17 mouse cellular contexts compared by ENCODE assay signal in the genomic region with DNA sequence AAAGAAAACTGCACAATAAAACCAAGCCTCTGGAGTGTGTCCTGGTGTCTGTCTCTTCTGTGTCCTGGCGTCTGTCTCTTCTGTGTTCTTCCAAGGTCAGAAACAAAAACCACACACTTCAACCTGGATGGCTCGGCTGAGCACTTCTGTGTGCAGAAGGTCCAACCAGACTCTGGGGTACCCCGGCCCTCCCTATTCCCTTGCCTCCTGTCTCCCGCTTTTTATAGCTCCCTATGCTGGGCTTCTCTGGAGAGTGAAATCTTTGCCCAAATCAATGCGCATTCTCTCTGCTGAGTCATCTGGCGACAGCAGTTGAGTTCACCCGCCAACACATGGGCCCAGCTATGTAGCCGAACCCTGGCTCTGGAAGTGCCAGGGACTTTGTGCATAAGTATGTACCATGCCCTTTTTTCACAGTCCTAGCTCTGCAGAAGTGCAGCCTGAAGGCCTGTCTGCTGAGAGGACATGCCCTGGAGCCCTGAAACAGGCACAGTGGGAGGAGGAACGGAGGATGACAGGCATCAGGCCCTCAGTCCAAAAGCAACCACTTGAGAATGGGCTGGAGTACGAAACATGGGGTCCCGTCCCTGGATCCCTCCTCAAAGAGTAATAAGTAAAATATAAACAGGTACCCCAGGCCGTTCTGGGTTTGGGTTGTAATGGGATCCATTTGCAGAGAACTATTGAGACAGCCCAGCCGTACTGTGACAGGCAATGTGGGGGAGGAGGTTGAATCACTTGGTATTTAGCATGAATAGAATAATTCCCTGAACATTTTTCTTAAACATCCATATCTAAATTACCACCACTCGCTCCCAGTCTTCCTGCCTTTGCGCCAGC. TPM values are rescaled to one million over a fixed set of nuclear protein-coding genes. Genes with fewer than 3 reads are reported as not detected.
DNase-seq lines count a peak whose midpoint lies in the region; ATAC-seq and TF ChIP-seq lines count a peak whose summit lies in the region.
"Had no signal": no experiment of that assay in that cellular context is flagged by ENCODE, and none has a peak within 500 bp of the region (broad histone marks: within the 10 kb centered on the region; RNA-seq: fewer than 3 reads in every experiment).

No protein-coding gene starts in this region.

- no peak for ATAC-seq in kidney, embryonic 15.5 days (replicated peaks; ENCODE audit: low FRiP score)
- no peak for ATAC-seq in liver, postnatal 0 days
- ATAC-seq: forebrain, embryonic 14.5 days; intestine, embryonic 16.5 days; midbrain, embryonic 13.5 days had no signal

- H3K9ac ChIP-seq in kidney, embryonic 15.5 days = no peak overlapping the region
- no peak overlapping the region for H3K9ac ChIP-seq in liver, postnatal 0 days (replicated peaks)
- H3K9ac ChIP-seq: midbrain, embryonic 13.5 days had no signal

- H3K4me1 ChIP-seq in kidney, embryonic 15.5 days = peaks cover 28% of the 10 kb centered on the region
- 0 out of 2 replicates have a peak, but pooled peaks cover 2% of the 10 kb centered on the region for H3K4me1 ChIP-seq in liver, postnatal 0 days (ENCODE audit: insufficient read depth)

- TF ChIP-seq CTCF in liver, postnatal 0 days (IDR thresholded peaks at IDR 0.05; ENCODE audit: low read depth) = no peak

- intact Hi-C loops in left cerebral cortex, postnatal 25 days (cut with DNase I) = no loop called here

- no peaks in the 10 kb centered on the region for H3K9me3 ChIP-seq in kidney, embryonic 15.5 days (replicated peaks)
- H3K9me3 ChIP-seq in liver, postnatal 0 days (ENCODE audit: low read length) = no peaks in the 10 kb centered on the region
- H3K9me3 ChIP-seq: midbrain, embryonic 13.5 days had no signal

- H3K27ac ChIP-seq in kidney, embryonic 15.5 days = no peak overlapping the region
- no peak overlapping the region for H3K27ac ChIP-seq in liver, postnatal 0 days (ENCODE audit: low read depth)
- H3K27ac ChIP-seq: heart, adult 2 months; midbrain, embryonic 13.5 days had no signal

- 65% methylated on average over 15 of the region's 15 CpGs for WGBS in kidney, embryonic 15.5 days
- WGBS in liver, postnatal 0 days (ENCODE audit: insufficient replicate concordance) = 70% methylated on average over 15 of the region's 15 CpGs

- peak; percentile 9 for DNase-seq in adrenal gland, adult 2 months
- no peak for DNase-seq in adrenal gland, postnatal 14 days
- DNase-seq in kidney, adult 9 months = peak; percentile 92
- no peak for DNase-seq in kidney, postnatal 25 days
- DNase-seq in brain, adult 2 months (ENCODE audit: low read depth, low spot score) = peak; percentile 88
- DNase-seq in left cerebral cortex, postnatal 25 days (ENCODE audit: low spot score in 2 of 2) = peak; percentile 51 to 86
- DNase-seq in liver, postnatal 0 days = no peak
- DNase-seq: heart, adult 2 months; lung, postnatal 14 days had no signal

- H3K36me3 ChIP-seq in kidney, embryonic 15.5 days = no peaks in the 10 kb centered on the region
- H3K36me3 ChIP-seq in liver, postnatal 0 days (replicated peaks; ENCODE audit: insufficient read depth, low read length) = no peaks in the 10 kb centered on the region
- H3K36me3 ChIP-seq: midbrain, embryonic 13.5 days had no signal

- H3K4me2 ChIP-seq in kidney, embryonic 15.5 days = no peak overlapping the region
- H3K4me2 ChIP-seq in liver, postnatal 0 days (ENCODE audit: low read depth, low read length) = no peak overlapping the region
- H3K4me2 ChIP-seq: midbrain, embryonic 13.5 days had no signal

- no peak for TF ChIP-seq EP300 in liver, postnatal 0 days (IDR thresholded peaks at IDR 0.05; ENCODE audit: low read depth)

- H3K27me3 ChIP-seq in kidney, embryonic 15.5 days = peaks cover 23% of the 10 kb centered on the region
- H3K27me3 ChIP-seq in liver, postnatal 0 days (ENCODE audit: insufficient read depth, low read length) = peaks cover 23% of the 10 kb centered on the region

- no peak overlapping the region for H3K4me3 ChIP-seq in kidney, embryonic 15.5 days (replicated peaks)
- no peak overlapping the region for H3K4me3 ChIP-seq in liver, postnatal 0 days (ENCODE audit: low read depth, low read length)
- H3K4me3 ChIP-seq: heart, adult 2 months; midbrain, embryonic 13.5 days had no signal

RNA-seq across cellular contexts. Expression of a gene that starts 5.6 kb away (rescaled TPM):
- 10 to 100 TPM; 46.9 to 49.6 TPM for total RNA-seq in adrenal gland, adult 2 months (2021)
- 25.0 and 26.5 TPM in 2 replicates for polyA plus RNA-seq in adrenal gland, adult 2 months (2012; rRNA removed)
- 35.7 and 56.8 TPM in 2 replicates for total RNA-seq in adrenal gland, postnatal 14 days (2021)
- 100 to 1,000 TPM; 826 to 894 TPM for total RNA-seq in left cerebral cortex, postnatal 25 days (2021)
- polyA plus RNA-seq in kidney, embryonic 15.5 days (2015; fragmentation: Nextera tagmentation; extraction: Ambion mirVana) = 9.6 and 10.2 TPM in 2 replicates
- 0.39 and 0.85 TPM in 2 replicates for polyA plus RNA-seq in liver, postnatal 0 days (2015; fragmentation: Nextera tagmentation; extraction: Ambion mirVana)
- polyA plus RNA-seq: neural tube, embryonic 11.5 days had no signal

RNA-seq across cellular contexts. Expression of a gene that starts 18.1 kb away (rescaled TPM):
- 10 to 100 TPM; 33.7 to 60.9 TPM for total RNA-seq in adrenal gland, adult 2 months (2021)
- polyA plus RNA-seq in adrenal gland, adult 2 months (2012; rRNA removed) = 10.9 and 15.2 TPM in 2 replicates
- total RNA-seq in adrenal gland, postnatal 14 days (2021) = 49.5 and 54.9 TPM in 2 replicates
- 100 to 1,000 TPM in 1 of 2 experiments, 10 to 100 TPM in 1; 72.3 to 106 TPM for total RNA-seq in left cerebral cortex, postnatal 25 days (2021)
- polyA plus RNA-seq in kidney, embryonic 15.5 days (2015; fragmentation: Nextera tagmentation; extraction: Ambion mirVana) = 31.9 and 36.8 TPM in 2 replicates
- 2.9 and 3.8 TPM in 2 replicates for polyA plus RNA-seq in liver, postnatal 0 days (2015; fragmentation: Nextera tagmentation; extraction: Ambion mirVana)

RNA-seq across cellular contexts. Expression of a gene that starts 52.8 kb away (rescaled TPM):
- under 1 TPM in 1 of 2 experiments, not detected in 1; 0.10 TPM for total RNA-seq in adrenal gland, adult 2 months (2021)
- polyA plus RNA-seq in adrenal gland, adult 2 months (2012; rRNA removed) = 0.40 TPM in 1 of 2 replicates, not detected in the other
- not detected in 2 replicates for total RNA-seq in adrenal gland, postnatal 14 days (2021)
- 1 to 10 TPM in 1 of 2 experiments, under 1 TPM in 1; 0.55 to 1.6 TPM for total RNA-seq in left cerebral cortex, postnatal 25 days (2021)
- polyA plus RNA-seq in kidney, embryonic 15.5 days (2015; fragmentation: Nextera tagmentation; extraction: Ambion mirVana) = 0.13 TPM in 1 of 2 replicates, not detected in the other
- not detected in 2 replicates for polyA plus RNA-seq in liver, postnatal 0 days (2015; fragmentation: Nextera tagmentation; extraction: Ambion mirVana)
- total RNA-seq: hematopoietic stem cell, adult 5-6 weeks; liver, adult 2 months had no signal
- polyA plus RNA-seq: forebrain, embryonic 14.5 days; large intestine, adult 2 months; liver, adult 2 months had no signal

RNA-seq across cellular contexts. Expression of a gene that starts 58.3 kb away (rescaled TPM):
- total RNA-seq in adrenal gland, adult 2 months (2021) = 10 to 100 TPM; 11.2 to 17.6 TPM
- 32.4 and 34.3 TPM in 2 replicates for polyA plus RNA-seq in adrenal gland, adult 2 months (2012; rRNA removed)
- total RNA-seq in adrenal gland, postnatal 14 days (2021) = 11.1 and 14.9 TPM in 2 replicates
- 10 to 100 TPM; 23.1 to 26.1 TPM for total RNA-seq in left cerebral cortex, postnatal 25 days (2021)
- 4.5 and 5.2 TPM in 2 replicates for polyA plus RNA-seq in kidney, embryonic 15.5 days (2015; fragmentation: Nextera tagmentation; extraction: Ambion mirVana)
- 1.0 and 1.3 TPM in 2 replicates for polyA plus RNA-seq in liver, postnatal 0 days (2015; fragmentation: Nextera tagmentation; extraction: Ambion mirVana)
- total RNA-seq: hematopoietic stem cell, adult 5-6 weeks had no signal

Comparison
In these comparisons a context has a peak if more than half of its experiments do, and no peak if none do; other contexts are left out.
1. DNase-seq: peak in adrenal gland, adult 2 months (single experiment), kidney, adult 9 months (single experiment), brain, adult 2 months (single experiment) and left cerebral cortex, postnatal 25 days (2 of 2); none in adrenal gland, postnatal 14 days (single experiment), kidney, postnatal 25 days (0 of 2) and liver, postnatal 0 days (single experiment).
2. RNA of a gene that starts 5.6 kb away (total RNA-seq): 826 to 894 TPM in left cerebral cortex, postnatal 25 days; 46.9 to 49.6 TPM in adrenal gland, adult 2 months and 35.7 to 56.8 TPM in adrenal gland, postnatal 14 days; every median in the first group is over 10 times any median in the second.